Mouse (Mus musculus) spleen, adult 2 months (tissue): ENCODE data around the gene Ptch2.

Experiments used
- CTCF ChIP-seq: fragments of 200-500 bp; IDR thresholded peaks from 2 replicates; pipeline ENCODE4 v1.5.1; 2011; ENCODE audit warnings: mild to moderate bottlenecking, inconsistent platforms; ENCODE audit not compliant: insufficient read depth, insufficient read length, insufficient replicate concordance; ENCODE audit errors: extremely low read depth
- POLR2A ChIP-seq: fragments of 200-500 bp; IDR thresholded peaks from 2 replicates; pipeline ENCODE4 v1.6.1; 2011; ENCODE audit warnings: low read depth, low read length, inconsistent platforms

DNA sequence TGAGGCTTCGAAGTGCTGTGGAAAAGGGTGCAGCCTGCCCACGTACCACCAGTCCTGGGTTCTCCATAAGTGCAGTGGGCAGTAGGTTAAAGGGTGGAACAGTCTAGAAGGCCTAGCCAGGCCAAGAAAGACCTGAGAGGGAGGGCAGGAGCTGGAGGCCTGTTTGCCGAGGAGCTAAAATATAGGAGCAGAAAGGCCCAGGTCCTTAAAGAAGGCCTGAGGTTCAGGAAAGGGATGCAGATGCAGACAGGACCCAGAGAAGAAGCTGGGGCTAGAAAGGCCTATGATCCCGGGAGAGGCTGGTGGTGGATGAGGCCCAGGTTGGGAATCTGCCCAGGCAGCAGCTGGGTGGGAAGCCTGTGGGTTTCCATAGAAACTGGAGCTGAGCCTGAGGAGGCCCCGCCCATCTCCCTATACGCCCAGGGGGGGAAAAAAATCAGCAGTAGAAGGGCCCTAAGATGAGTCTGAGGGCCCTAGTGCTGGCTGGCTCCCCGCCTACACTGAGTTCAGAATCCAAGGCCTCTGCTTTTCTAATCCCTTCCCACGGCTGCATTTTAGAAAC, 29.6 kb downstream of the Ptch2 start, which contains the start of gene Btbd19:
- TF ChIP-seq CTCF = no peak
- no peak for TF ChIP-seq POLR2A
